Mouse (Mus musculus): ENCODE data around the gene Gpr152.

GRCm38 (mm10) chr19:4150567-4151487 lies 11.2 kb downstream of the Gpr152 start:
- TF ChIP-seq GATA1 (IDR thresholded peaks at IDR 0.05; ENCODE audit: low read length) (no peak), TAL1 (IDR thresholded peaks at IDR 0.05; ENCODE audit: low read length) (no peak)
